Mouse (Mus musculus) neural tube, embryonic 13.5 days (tissue): ENCODE measurements around the gene Idh3a. TPM values are rescaled to one million over a fixed set of nuclear protein-coding genes. Genes with fewer than 3 reads are reported as not detected.
"Not testable (repeated sequence)": the region's sequence is repeated elsewhere in the genome, so short reads cannot be mapped to it uniquely, and the experiment has no call there.

ENCODE experiments used
- ATAC-seq: fragments of 200-750 bp; cut with Nextera tagmentation; 2 replicates; pipeline ENCODE4 v1.8.0; 2017; ENCODE audit warnings: low read depth, mild to moderate bottlenecking, moderate TSS enrichment, moderate library complexity
- H3K27ac ChIP-seq: fragments of 300-500 bp; sonication (generic); replicated peaks from 2 replicates; pipeline ENCODE4 v1.5.1; 2015; ENCODE audit warnings: moderate library complexity, mild to moderate bottlenecking, inconsistent platforms
- H3K27me3 ChIP-seq: fragments of 300-500 bp; sonication (generic); 2 replicates; pipeline ENCODE4 v1.6.1; 2015; ENCODE audit warnings: mild to moderate bottlenecking, inconsistent platforms
- H3K36me3 ChIP-seq: fragments of 300-500 bp; sonication (generic); 2 replicates; pipeline ENCODE4 v1.6.1; 2015; ENCODE audit warnings: mild to moderate bottlenecking, inconsistent platforms
- H3K4me1 ChIP-seq: fragments of 300-500 bp; sonication (generic); replicated peaks from 2 replicates; pipeline ENCODE4 v1.6.1; 2015; ENCODE audit warnings: inconsistent platforms
- H3K4me2 ChIP-seq: fragments of 300-500 bp; sonication (generic); 2 replicates; pipeline ENCODE4 v1.6.1; 2015; ENCODE audit warnings: inconsistent platforms, mild to moderate bottlenecking, moderate library complexity
- H3K4me3 ChIP-seq: fragments of 300-500 bp; sonication (generic); 2 replicates; pipeline ENCODE4 v1.5.1; 2015; ENCODE audit warnings: mild to moderate bottlenecking, inconsistent platforms
- H3K9ac ChIP-seq: fragments of 300-500 bp; sonication (generic); 2 replicates; pipeline ENCODE4 v1.6.1; 2015; ENCODE audit warnings: moderate library complexity, mild to moderate bottlenecking, inconsistent platforms
- H3K9me3 ChIP-seq: fragments of 300-500 bp; sonication (generic); 2 replicates; pipeline ENCODE4 v1.6.1; 2016; ENCODE audit warnings: inconsistent platforms
- WGBS: fragments of 180-500 bp; shearing (Covaris S2); methylation state at CpG from one replicate; pipeline ENCODE4 v1.1.7; 2015; 5-methylcytosine and 5-hydroxymethylcytosine counted together
- polyA plus RNA-seq: library from polyadenylated mRNA; unstranded; fragments of >200 nt; fragmentation: Nextera tagmentation; extraction: Ambion mirVana; gene quantifications from 2 replicates; pipeline ENCODE4 v1.2.1, GENCODE M21; 2015

Idh3a gene
- polyA plus RNA-seq, 1 experiment from 2014 or later = 122 TPM

DNA sequence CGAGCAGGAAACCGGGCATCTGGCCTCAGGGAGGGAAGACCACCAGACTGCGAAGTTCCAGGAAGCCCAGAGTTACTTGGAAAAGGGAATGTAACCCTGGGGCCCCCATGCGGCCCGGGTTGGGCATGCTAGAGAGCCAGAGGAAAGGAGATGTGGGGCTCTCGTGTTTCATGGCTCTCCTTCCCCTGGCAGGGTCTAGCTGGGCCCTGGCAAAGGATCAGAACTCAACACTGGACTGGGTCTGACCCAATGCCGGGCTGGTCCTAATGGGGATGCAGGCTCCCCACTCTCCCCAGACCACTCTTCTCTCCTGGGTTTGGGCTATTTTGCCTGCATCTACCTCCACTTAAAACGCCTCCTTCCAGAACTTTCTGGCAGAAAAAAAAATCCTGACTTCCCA is 27.4 kb upstream of the Idh3a start:
- Histone ChIP-seq H3K9me3 (no peaks in the 10 kb centered on the region), H3K27me3 (peaks cover 4% of the 10 kb centered on the region; the same call in 1 of the 2 replicates), H3K9ac (no peak overlapping the region), H3K4me2 (peak overlapping the region; percentile 66; the same call in 1 of the 2 replicates), H3K4me1 (peaks cover 10% of the 10 kb centered on the region), H3K27ac (no peak overlapping the region), H3K36me3 (no peaks in the 10 kb centered on the region), H3K4me3 (no peak overlapping the region)
- ATAC-seq = no peak
- 81% methylated on average over 8 of the region's 8 CpGs for WGBS

GRCm38 (mm10) chr9:54559771-54560471 is 26.2 kb upstream of the Idh3a start, which contains the start of gene Cib2:
TSS of gene Cib2 (minus strand) at chr9:54560218.
- 1% methylated on average over 54 of the region's 54 CpGs for WGBS
- Histone ChIP-seq H3K9me3 (no peaks in the 10 kb centered on the region), H3K4me1 (peaks cover 10% of the 10 kb centered on the region), H3K4me2 (peak within 1 kb of the TSS; percentile 66), H3K9ac (peak within 1 kb of the TSS; percentile 76), H3K27me3 (peaks cover 4% of the 10 kb centered on the region; the same call in 1 of the 2 replicates), H3K4me3 (peak within 1 kb of the TSS; percentile 52), H3K27ac (0 out of 2 replicates have a peak within 1 kb of the TSS, but pooled peaks have one; percentile 2), H3K36me3 (no peaks in the 10 kb centered on the region)
- ATAC-seq = peak; percentile 95

GRCm38 (mm10) chr9:54560831-54561601 is 25.1 kb upstream of the Idh3a start:
- 0 out of 2 replicates have a peak overlapping the region, but pooled peaks have one; percentile 2 for H3K27ac ChIP-seq
- no peaks in the 10 kb centered on the region for H3K9me3 ChIP-seq
- 87% methylated on average over 8 of the region's 8 CpGs for WGBS
- no peaks in the 10 kb centered on the region for H3K36me3 ChIP-seq
- H3K4me1 ChIP-seq = peaks cover 10% of the 10 kb centered on the region
- no peak overlapping the region for H3K9ac ChIP-seq
- ATAC-seq = no peak; the same call in 1 of the 2 replicates
- no peak overlapping the region for H3K4me3 ChIP-seq
- no peak overlapping the region for H3K4me2 ChIP-seq
- H3K27me3 ChIP-seq = peaks cover 4% of the 10 kb centered on the region; the same call in 1 of the 2 replicates

DNA sequence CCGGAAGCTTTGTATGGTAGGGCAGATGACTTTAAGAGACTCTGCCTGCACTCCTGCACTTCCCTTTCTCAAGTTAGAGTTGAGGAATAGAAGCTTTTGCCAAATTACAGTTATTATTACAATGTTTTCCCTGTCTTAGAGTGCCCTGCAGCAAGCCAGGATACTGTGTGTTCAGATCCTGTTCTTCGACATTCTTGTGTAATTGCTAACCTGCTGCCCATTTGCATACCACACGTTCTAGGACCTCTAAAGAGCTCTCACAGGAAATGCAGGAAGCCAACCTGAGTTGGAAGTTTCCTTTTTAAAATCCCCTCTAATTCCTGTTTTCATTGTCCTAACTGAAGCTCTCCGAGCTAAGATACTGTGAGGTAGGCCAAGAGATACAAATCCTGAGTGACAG is 19.2 kb upstream of the Idh3a start:
- Histone ChIP-seq H3K27ac (no peak overlapping the region), H3K4me3 (no peak overlapping the region), H3K36me3 (no peaks in the 10 kb centered on the region), H3K9me3 (no peaks in the 10 kb centered on the region), H3K4me1 (no peaks in the 10 kb centered on the region), H3K9ac (no peak overlapping the region), H3K27me3 (no peaks in the 10 kb centered on the region), H3K4me2 (no peak overlapping the region)
- 53% methylated on average over 4 of the region's 4 CpGs for WGBS
- ATAC-seq = no peak

GRCm38 (mm10) chr9:54568732-54569131 is 17.4 kb upstream of the Idh3a start:
- H3K9me3 ChIP-seq = no peaks in the 10 kb centered on the region
- H3K27ac ChIP-seq = no peak overlapping the region
- H3K4me1 ChIP-seq = no peaks in the 10 kb centered on the region
- no peak for ATAC-seq
- no peaks in the 10 kb centered on the region for H3K27me3 ChIP-seq
- 48% methylated on average over 2 of the region's 2 CpGs for WGBS
- H3K4me3 ChIP-seq = no peak overlapping the region
- H3K36me3 ChIP-seq = no peaks in the 10 kb centered on the region
- no peak overlapping the region for H3K9ac ChIP-seq
- no peak overlapping the region for H3K4me2 ChIP-seq

GRCm38 (mm10) chr9:54571130-54571839 is 14.8 kb upstream of the Idh3a start:
- no peaks in the 10 kb centered on the region for H3K36me3 ChIP-seq
- H3K4me3 ChIP-seq = no peak overlapping the region
- no peak for ATAC-seq
- no peaks in the 10 kb centered on the region for H3K9me3 ChIP-seq
- H3K4me1 ChIP-seq = no peaks in the 10 kb centered on the region
- H3K27me3 ChIP-seq = no peaks in the 10 kb centered on the region
- H3K27ac ChIP-seq = no peak overlapping the region
- no peak overlapping the region for H3K4me2 ChIP-seq
- WGBS = 75% methylated on average over 9 of the region's 9 CpGs
- H3K9ac ChIP-seq = no peak overlapping the region

- no peak overlapping the region for H3K27ac ChIP-seq
- H3K9me3 ChIP-seq = no peaks in the 10 kb centered on the region
- WGBS = 73% methylated on average over 1 of the region's 1 CpGs
- ATAC-seq = no peak
- no peak overlapping the region for H3K4me2 ChIP-seq
- H3K4me3 ChIP-seq = no peak overlapping the region
- no peaks in the 10 kb centered on the region for H3K27me3 ChIP-seq
- H3K36me3 ChIP-seq = no peaks in the 10 kb centered on the region
- H3K4me1 ChIP-seq = peaks cover 23% of the 10 kb centered on the region
- H3K9ac ChIP-seq = no peak overlapping the region
Measured at GRCm38 (mm10) chr9:54583712-54584111, 2.4 kb upstream of the Idh3a start.

- not testable (repeated sequence) for H3K9me3 ChIP-seq, H3K9ac ChIP-seq, H3K27me3 ChIP-seq, H3K36me3 ChIP-seq, H3K27ac ChIP-seq, H3K4me3 ChIP-seq, ATAC-seq, H3K4me2 ChIP-seq
- H3K4me1 ChIP-seq = peaks cover 25% of the 10 kb centered on the region
- 84% methylated on average over 2 of the region's 2 CpGs for WGBS
Measured at GRCm38 (mm10) chr9:54584127-54584526, 2.0 kb upstream of the Idh3a start.

- Histone ChIP-seq H3K9ac (peak overlapping the region; percentile 56), H3K4me1 (peaks cover 25% of the 10 kb centered on the region), H3K36me3 (peaks cover 13% of the 10 kb centered on the region), H3K27me3 (no peaks in the 10 kb centered on the region), H3K9me3 (no peaks in the 10 kb centered on the region), H3K4me2 (peak overlapping the region; percentile 82), H3K27ac (no peak overlapping the region; the same call in 1 of the 2 replicates), H3K4me3 (peak overlapping the region; percentile 70)
- ATAC-seq = peak; percentile 34; the same call in 1 of the 2 replicates
- 32% methylated on average over 5 of the region's 5 CpGs for WGBS
Measured at GRCm38 (mm10) chr9:54585839-54586198, 315 bp upstream of the Idh3a start.

DNA sequence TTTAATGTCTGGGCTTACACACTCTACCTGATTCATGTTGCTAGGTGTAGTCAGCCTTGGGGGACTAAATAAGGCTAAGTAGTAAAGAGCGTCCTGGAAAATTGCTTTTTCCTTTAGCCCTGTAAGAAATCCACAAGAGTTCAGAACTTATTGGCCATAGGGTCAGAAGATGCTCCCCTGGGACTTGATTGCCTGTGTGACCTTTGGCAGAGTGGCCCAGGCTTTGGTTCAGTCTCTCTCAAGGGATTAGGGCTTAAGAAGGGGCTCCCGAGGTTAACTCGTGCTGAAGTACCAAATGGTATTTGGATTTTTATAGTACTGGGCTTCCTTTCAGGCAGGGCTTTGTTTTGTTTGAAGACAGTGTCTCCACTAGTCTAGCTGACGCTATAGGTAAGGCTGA is 1.7 kb downstream of the Idh3a start:
- peaks cover 25% of the 10 kb centered on the region for H3K4me1 ChIP-seq
- H3K4me3 ChIP-seq = peak overlapping the region; percentile 70; the same call in 1 of the 2 replicates
- peak overlapping the region; percentile 8; the same call in 1 of the 2 replicates for H3K9ac ChIP-seq
- no peak overlapping the region for H3K27ac ChIP-seq
- H3K9me3 ChIP-seq = no peaks in the 10 kb centered on the region
- peak overlapping the region; percentile 82 for H3K4me2 ChIP-seq
- ATAC-seq = no peak
- H3K27me3 ChIP-seq = no peaks in the 10 kb centered on the region
- WGBS = 72% methylated on average over 4 of the region's 4 CpGs
- H3K36me3 ChIP-seq = peaks cover 31% of the 10 kb centered on the region

GRCm38 (mm10) chr9:54593652-54594051 is 7.5 kb downstream of the Idh3a start:
- WGBS = 76% methylated on average over 4 of the region's 4 CpGs

More at GRCm38 (mm10) chr9:54593652-54594051, 7.5 kb downstream of the Idh3a start:
- not testable (repeated sequence) for H3K27ac ChIP-seq, ATAC-seq, H3K9ac ChIP-seq, H3K27me3 ChIP-seq, H3K9me3 ChIP-seq, H3K4me3 ChIP-seq, H3K4me1 ChIP-seq, H3K4me2 ChIP-seq
- peaks cover 86% of the 10 kb centered on the region for H3K36me3 ChIP-seq
